Comparison of ENCODE assay signal across 8 mouse cellular contexts in genomic region chr4:135709072-135709564, GRCm38 (mm10). TPM values are rescaled to one million over a fixed set of nuclear protein-coding genes. Genes with fewer than 3 reads are reported as not detected.
DNase-seq lines count a peak whose midpoint lies in the region; ATAC-seq and TF ChIP-seq lines count a peak whose summit lies in the region.

No protein-coding gene starts in this region.

- peak; percentile 44 for TF ChIP-seq RAD21 in CH12.LX (IDR thresholded peaks at IDR 0.05; ENCODE audit: low read depth, low read length)

- in situ Hi-C loops in CH12.LX (cut with MboI; ENCODE audit: low pct_ligation_motif_present, low pct_unique_long_range_greater_than_20kb, low sequenced_read_pairs) = no loop called here

- no peaks in the 10 kb centered on the region for H3K79me2 ChIP-seq in CH12.LX (replicated peaks; ENCODE audit: control insufficient read depth, extremely low read depth, insufficient read depth, poor library complexity, severe bottlenecking)

- WGBS in heart, embryonic 15.5 days = 5% methylated on average over 8 of the region's 8 CpGs
- WGBS in liver, embryonic 13.5 days (ENCODE audit: insufficient replicate concordance) = 6% methylated on average over 8 of the region's 8 CpGs
- WGBS in stomach, embryonic 15.5 days = 12% methylated on average over 8 of the region's 8 CpGs

- no peak overlapping the region for H3K9ac ChIP-seq in CH12.LX (ENCODE audit: insufficient read depth, low read depth)
- no peak overlapping the region for H3K9ac ChIP-seq in heart, embryonic 15.5 days
- H3K9ac ChIP-seq in liver, embryonic 13.5 days = no peak overlapping the region; the same call in 1 of the 2 replicates
- no peak overlapping the region for H3K9ac ChIP-seq in stomach, embryonic 15.5 days

- peaks cover 59% of the 10 kb centered on the region for H3K27me3 ChIP-seq in CH12.LX (replicated peaks)
- peaks cover under 1% of the 10 kb centered on the region; the same call in 1 of the 2 replicates for H3K27me3 ChIP-seq in heart, embryonic 15.5 days
- H3K27me3 ChIP-seq in liver, embryonic 13.5 days = 0 out of 2 replicates have a peak, but pooled peaks cover 4% of the 10 kb centered on the region
- H3K27me3 ChIP-seq in stomach, embryonic 15.5 days (replicated peaks) = no peaks in the 10 kb centered on the region

- peak; percentile 77 for DNase-seq in CH12.LX (ENCODE audit: extremely low read depth)
- peak; percentile 74 for DNase-seq in c-Kit-positive CD71-negative TER-119-negative erythroid progenitor cells, embryonic 14.5 days (ENCODE audit: low read depth)
- peak; percentile 24 for DNase-seq in fibroblast of lung, adult 2 months (ENCODE audit: low read depth)
- peak; percentile 89 for DNase-seq in kidney, postnatal 10 days
- peak; percentile 69 for DNase-seq in liver, embryonic 13.5 days
- peak; percentile 56 to 78 for DNase-seq in natural killer cell, adult 2 months (ENCODE audit: low spot score in 2 of 2)

- H3K4me1 ChIP-seq in CH12.LX (ENCODE audit: control insufficient read depth in 1 of 2, insufficient read depth in 2 of 2) = peaks cover 4 to 10% of the 10 kb centered on the region in 2 experiments; a peak in 2 of 4 replicates
- no peaks in the 10 kb centered on the region for H3K4me1 ChIP-seq in heart, embryonic 15.5 days (replicated peaks)
- H3K4me1 ChIP-seq in liver, embryonic 13.5 days (replicated peaks) = peaks cover 21% of the 10 kb centered on the region
- no peaks in the 10 kb centered on the region for H3K4me1 ChIP-seq in stomach, embryonic 15.5 days

- TF ChIP-seq POLR2A in CH12.LX (IDR thresholded peaks at IDR 0.05; ENCODE audit: low read depth, low read length) = no peak

- dilution Hi-C loops in CH12.LX (cut with MboI; ENCODE audit: extremely low pct_ligation_motif_present, extremely low pct_unique_long_range_greater_than_20kb, low sequenced_read_pairs) = no loop called here

- peak overlapping the region in 2 of 3 experiments; percentile 19 to 31 for H3K4me3 ChIP-seq in CH12.LX (replicated peaks in 1 of 3; ENCODE audit: low read depth in 2 of 3, low read length in 2 of 3, poor library complexity in 1 of 3)
- peak overlapping the region; percentile 27; the same call in 1 of the 2 replicates for H3K4me3 ChIP-seq in heart, embryonic 15.5 days
- peak overlapping the region; percentile 34; the same call in 1 of the 2 replicates for H3K4me3 ChIP-seq in liver, embryonic 13.5 days (replicated peaks)
- H3K4me3 ChIP-seq in stomach, embryonic 15.5 days (replicated peaks) = no peak overlapping the region

- peak overlapping the region; percentile 64 for H3K4me2 ChIP-seq in CH12.LX (ENCODE audit: insufficient read depth, low read depth, poor library complexity, severe bottlenecking)
- peak overlapping the region; percentile 59 for H3K4me2 ChIP-seq in heart, embryonic 15.5 days
- H3K4me2 ChIP-seq in liver, embryonic 13.5 days = peak overlapping the region; percentile 58
- H3K4me2 ChIP-seq in stomach, embryonic 15.5 days = peak overlapping the region; percentile 43

- peaks cover under 1% of the 10 kb centered on the region for H3K9me3 ChIP-seq in CH12.LX (replicated peaks; ENCODE audit: low read length)
- H3K9me3 ChIP-seq in heart, embryonic 15.5 days (replicated peaks) = no peaks in the 10 kb centered on the region
- H3K9me3 ChIP-seq in liver, embryonic 13.5 days (replicated peaks) = no peaks in the 10 kb centered on the region
- no peaks in the 10 kb centered on the region for H3K9me3 ChIP-seq in stomach, embryonic 15.5 days

- no peak overlapping the region for H3K27ac ChIP-seq in CH12.LX (ENCODE audit: insufficient read depth, low read depth)
- H3K27ac ChIP-seq in heart, embryonic 15.5 days = no peak overlapping the region
- H3K27ac ChIP-seq in liver, embryonic 13.5 days = no peak overlapping the region
- H3K27ac ChIP-seq in stomach, embryonic 15.5 days = no peak overlapping the region

- no peaks in the 10 kb centered on the region for H3K36me3 ChIP-seq in CH12.LX (replicated peaks in 1 of 2; ENCODE audit: control insufficient read depth in 1 of 2, insufficient read depth in 1 of 2, low read length in 1 of 2)
- H3K36me3 ChIP-seq in heart, embryonic 15.5 days = no peaks in the 10 kb centered on the region
- no peaks in the 10 kb centered on the region for H3K36me3 ChIP-seq in liver, embryonic 13.5 days
- H3K36me3 ChIP-seq in stomach, embryonic 15.5 days = no peaks in the 10 kb centered on the region

- ATAC-seq in heart, embryonic 15.5 days (replicated peaks; ENCODE audit: insufficient number of reproducible peaks, insufficient read depth, low FRiP score, low read depth) = no peak; the same call in 1 of the 2 replicates
- peak; percentile 52 for ATAC-seq in liver, embryonic 13.5 days (ENCODE audit: low read depth)
- ATAC-seq in stomach, embryonic 15.5 days (ENCODE audit: insufficient read depth, low FRiP score, low read depth) = peak; percentile 30; the same call in 1 of the 2 replicates

- TF ChIP-seq CTCF in CH12.LX (conservative IDR thresholded peaks at IDR 0.05 in 1 of 2, IDR thresholded peaks at IDR 0.05 in 1 of 2; ENCODE audit: low read depth in 2 of 2, low read length in 2 of 2) = peak; percentile 74 to 79

- TF ChIP-seq EP300 in CH12.LX (IDR thresholded peaks at IDR 0.05; ENCODE audit: low read length) = no peak

TF ChIP-seq in CH12.LX, 34 proteins besides CTCF, POLR2A, EP300 and RAD21:
- TF ChIP-seq NELFE (IDR thresholded peaks at IDR 0.05; ENCODE audit: low read depth, low read length) (peak; percentile 46; the same call in 1 of the 2 replicates), NRF1 (IDR thresholded peaks at IDR 0.05; ENCODE audit: low read depth, low read length) (no peak), SMC3 (IDR thresholded peaks at IDR 0.05; ENCODE audit: low read depth, low read length) (peak; percentile 56)

RNA-seq across cellular contexts. Expression of gene Il22ra1, which starts 18.9 kb away (rescaled TPM):
- total RNA-seq in CH12.LX (2012; rRNA removed) (not detected in 2 replicates), CH12.LX (2014; rRNA removed) (not detected in 2 replicates)
- not detected in 2 replicates for polyA plus RNA-seq in CH12.LX (2012; ENCODE audit: insufficient read length, low read depth)
- 0.06 TPM in 2 replicates for polyA plus RNA-seq in heart, embryonic 15.5 days (2015; fragmentation: Nextera tagmentation; extraction: Ambion mirVana)
- 0.23 and 0.32 TPM in 2 replicates for polyA plus RNA-seq in liver, embryonic 13.5 days (2015; fragmentation: Nextera tagmentation; extraction: Ambion mirVana)
- 2.0 and 2.8 TPM in 2 replicates for polyA plus RNA-seq in stomach, embryonic 15.5 days (2015; fragmentation: Nextera tagmentation; extraction: Ambion mirVana)

RNA-seq across cellular contexts. Expression of gene Ifnlr1, which starts 23.0 kb away (rescaled TPM):
- total RNA-seq in CH12.LX (2012; rRNA removed) = 0.04 TPM in 1 of 2 replicates, not detected in the other
- total RNA-seq in CH12.LX (2014; rRNA removed) = not detected in 2 replicates
- not detected in 2 replicates for polyA plus RNA-seq in CH12.LX (2012; ENCODE audit: insufficient read length, low read depth)
- 0.64 and 0.94 TPM in 2 replicates for polyA plus RNA-seq in heart, embryonic 15.5 days (2015; fragmentation: Nextera tagmentation; extraction: Ambion mirVana)
- polyA plus RNA-seq in liver, embryonic 13.5 days (2015; fragmentation: Nextera tagmentation; extraction: Ambion mirVana) = 0.02 and 0.05 TPM in 2 replicates
- polyA plus RNA-seq in stomach, embryonic 15.5 days (2015; fragmentation: Nextera tagmentation; extraction: Ambion mirVana) = 1.8 TPM in 2 replicates

RNA-seq across cellular contexts. Expression of gene Myom3, which starts 50.4 kb away (rescaled TPM):
- 0.04 TPM in 1 of 2 replicates, not detected in the other for total RNA-seq in CH12.LX (2012; rRNA removed)
- not detected in 2 replicates for total RNA-seq in CH12.LX (2014; rRNA removed)
- not detected in 2 replicates for polyA plus RNA-seq in CH12.LX (2012; ENCODE audit: insufficient read length, low read depth)
- 0.20 and 0.52 TPM in 2 replicates for polyA plus RNA-seq in heart, embryonic 15.5 days (2015; fragmentation: Nextera tagmentation; extraction: Ambion mirVana)
- polyA plus RNA-seq in liver, embryonic 13.5 days (2015; fragmentation: Nextera tagmentation; extraction: Ambion mirVana) = 0.08 and 0.20 TPM in 2 replicates
- 0.58 and 1.1 TPM in 2 replicates for polyA plus RNA-seq in stomach, embryonic 15.5 days (2015; fragmentation: Nextera tagmentation; extraction: Ambion mirVana)

Comparison
In these comparisons a context has a peak if more than half of its experiments do, and no peak if none do; other contexts are left out.
1. DNase-seq: peak in every context shown above with its lines; median percentile 89 in kidney, postnatal 10 days; 77 in CH12.LX; 74 in c-Kit-positive CD71-negative TER-119-negative erythroid progenitor cells, embryonic 14.5 days; 69 in liver, embryonic 13.5 days; 67 in natural killer cell, adult 2 months; 24 in fibroblast of lung, adult 2 months.